Mouse (Mus musculus) cortical plate, adult 2 months (tissue): ENCODE results near the gene Gadd45b.

Experiments
- CTCF ChIP-seq: fragments of 200-500 bp; IDR thresholded peaks from 2 replicates; pipeline ENCODE4 v1.5.1; 2011; ENCODE audit warnings: mild to moderate bottlenecking, control low read depth, low read length; ENCODE audit not compliant: insufficient read depth; ENCODE audit errors: extremely low read depth
- POLR2A ChIP-seq: fragments of 200-500 bp; IDR thresholded peaks from 2 replicates; pipeline ENCODE4 v1.6.1; 2011; ENCODE audit warnings: mild to moderate bottlenecking, low read length, control low read depth; ENCODE audit not compliant: insufficient read depth; ENCODE audit errors: extremely low read depth

- TF ChIP-seq CTCF (no peak), POLR2A (no peak)
These were observed 18.0 kb upstream of the Gadd45b start for GRCm38 (mm10) chr10:80911891-80912290.
